Mouse (Mus musculus): ENCODE measurements around the gene Litaf.

DNA sequence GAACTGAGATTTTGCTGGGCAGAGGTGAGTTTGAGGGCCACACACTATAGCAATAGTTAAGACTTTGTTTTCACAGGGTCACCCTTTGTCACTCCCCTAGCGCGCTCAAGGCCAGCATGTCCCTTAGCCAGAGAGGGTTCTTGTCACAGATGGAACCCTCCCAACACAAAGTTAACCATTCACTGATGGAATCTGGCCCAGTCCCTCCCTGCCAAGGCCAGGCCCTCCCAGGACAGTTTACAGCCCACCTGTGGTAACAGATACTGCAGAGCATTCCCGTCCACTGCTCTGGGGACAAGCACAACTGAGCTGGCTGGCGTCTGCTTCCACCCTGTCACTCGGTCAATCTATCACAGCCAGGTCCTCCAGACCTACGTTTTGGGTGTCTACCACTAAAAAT, 93.7 kb downstream of the Litaf start:
- TF ChIP-seq POLR2A (IDR thresholded peaks at IDR 0.05; ENCODE audit: insufficient read depth, low read length) (no peak), CTCF (IDR thresholded peaks at IDR 0.05; ENCODE audit: low read depth, low read length) (no peak)
